In the genomic region with DNA sequence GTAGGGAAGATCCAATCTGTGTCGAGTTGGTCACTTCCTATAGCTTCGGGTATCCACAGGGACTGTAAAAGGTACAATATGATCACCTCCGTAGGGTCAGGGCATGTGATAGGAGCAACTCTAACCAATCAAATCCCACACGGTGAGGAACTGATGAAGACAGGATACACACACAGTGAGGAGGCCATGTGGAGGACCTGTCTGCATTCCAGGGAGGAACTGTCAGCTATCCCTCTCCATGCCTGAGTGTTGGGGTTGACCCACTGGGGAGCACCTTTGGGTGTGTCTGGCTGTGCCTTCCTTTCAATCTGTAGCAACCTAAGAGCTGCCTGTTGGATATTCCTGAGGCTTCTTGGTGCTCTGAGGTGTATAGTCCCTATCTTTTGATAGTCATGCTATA, we compare ENCODE assay signal across 18 mouse cellular contexts. TPM values are rescaled to one million over a fixed set of nuclear protein-coding genes. Genes with fewer than 3 reads are reported as not detected.
A peak's percentile ranks its signal among the peaks of the same experiment; 100 is the strongest.
DNase-seq lines count a peak whose midpoint lies in the region; ATAC-seq and TF ChIP-seq lines count a peak whose summit lies in the region.
"Had no signal": no experiment of that assay in that cellular context is flagged by ENCODE, and none has a peak within 500 bp of the region (broad histone marks: within the 10 kb centered on the region; RNA-seq: fewer than 3 reads in every experiment).

No protein-coding gene starts in this region.

- intact Hi-C loops in left cerebral cortex, adult 2 months (cut with DNase I): no loop called here
- intact Hi-C loops in left cerebral cortex, postnatal 4 days (cut with DNase I): no loop called here

- ATAC-seq in midbrain, embryonic 11.5 days (ENCODE audit: low FRiP score): no peak
- no peak for ATAC-seq in midbrain, embryonic 13.5 days
- 0 out of 2 replicates have a peak, but pooled peaks have one; percentile 6 for ATAC-seq in stomach, postnatal 0 days (ENCODE audit: low FRiP score, low TSS enrichment)
- ATAC-seq: forebrain, embryonic 13.5 days; forebrain, embryonic 15.5 days had no signal

- no peaks in the 10 kb centered on the region for H3K79me2 ChIP-seq in macrophage (ENCODE audit: inconsistent target)

- no peaks in the 10 kb centered on the region for H3K4me1 ChIP-seq in midbrain, embryonic 11.5 days (ENCODE audit: control insufficient read depth, insufficient read depth, low read length)
- no peaks in the 10 kb centered on the region for H3K4me1 ChIP-seq in midbrain, embryonic 13.5 days (replicated peaks)
- H3K4me1 ChIP-seq in stomach, postnatal 0 days (replicated peaks; ENCODE audit: control insufficient read depth, insufficient read depth): no peaks in the 10 kb centered on the region
- H3K4me1 ChIP-seq: embryonic facial prominence, embryonic 10.5 days; embryonic facial prominence, embryonic 12.5 days; forebrain, embryonic 13.5 days; forebrain, embryonic 15.5 days had no signal

- TF ChIP-seq EP300 in stomach, postnatal 0 days (optimal IDR thresholded peaks at IDR 0.05): no peak

- no peak overlapping the region for H3K4me3 ChIP-seq in midbrain, embryonic 11.5 days (ENCODE audit: low read depth, low read length)
- H3K4me3 ChIP-seq in midbrain, embryonic 13.5 days (replicated peaks): no peak overlapping the region
- H3K4me3 ChIP-seq in macrophage (ENCODE audit: inconsistent target): no peak overlapping the region
- no peak overlapping the region for H3K4me3 ChIP-seq in stomach, postnatal 0 days (ENCODE audit: low read depth, low read length)
- H3K4me3 ChIP-seq in left cerebral cortex, adult 2 months: no peak overlapping the region
- H3K4me3 ChIP-seq: embryonic facial prominence, embryonic 10.5 days; embryonic facial prominence, embryonic 12.5 days; forebrain, embryonic 13.5 days; forebrain, embryonic 15.5 days had no signal

- no peak overlapping the region for H3K9ac ChIP-seq in midbrain, embryonic 11.5 days (ENCODE audit: low read length)
- no peak overlapping the region for H3K9ac ChIP-seq in midbrain, embryonic 13.5 days (replicated peaks)
- H3K9ac ChIP-seq in stomach, postnatal 0 days (ENCODE audit: low read length): no peak overlapping the region
- H3K9ac ChIP-seq: embryonic facial prominence, embryonic 12.5 days; forebrain, embryonic 13.5 days; forebrain, embryonic 15.5 days had no signal

- H3K4me2 ChIP-seq in midbrain, embryonic 11.5 days: no peak overlapping the region
- no peak overlapping the region for H3K4me2 ChIP-seq in midbrain, embryonic 13.5 days (replicated peaks)
- no peak overlapping the region for H3K4me2 ChIP-seq in stomach, postnatal 0 days (replicated peaks; ENCODE audit: low read depth)
- H3K4me2 ChIP-seq: embryonic facial prominence, embryonic 12.5 days; forebrain, embryonic 13.5 days; forebrain, embryonic 15.5 days had no signal

- H3K36me3 ChIP-seq in midbrain, embryonic 11.5 days (ENCODE audit: control insufficient read depth, insufficient read depth, low read length): peaks cover 12% of the 10 kb centered on the region
- peaks cover 35% of the 10 kb centered on the region for H3K36me3 ChIP-seq in midbrain, embryonic 13.5 days
- H3K36me3 ChIP-seq in macrophage (ENCODE audit: inconsistent target): peaks cover 15% of the 10 kb centered on the region
- peaks cover 14% of the 10 kb centered on the region for H3K36me3 ChIP-seq in stomach, postnatal 0 days (ENCODE audit: control insufficient read depth, insufficient read depth, low read length)

- H3K27me3 ChIP-seq in midbrain, embryonic 11.5 days (ENCODE audit: control insufficient read depth, insufficient read depth, low read length): no peaks in the 10 kb centered on the region
- H3K27me3 ChIP-seq in midbrain, embryonic 13.5 days: no peaks in the 10 kb centered on the region
- no peaks in the 10 kb centered on the region for H3K27me3 ChIP-seq in stomach, postnatal 0 days (ENCODE audit: control insufficient read depth, insufficient read depth, low read length)
- H3K27me3 ChIP-seq: embryonic facial prominence, embryonic 12.5 days; forebrain, embryonic 13.5 days; forebrain, embryonic 15.5 days had no signal

- peak; percentile 83 for DNase-seq in midbrain, embryonic 11.5 days (ENCODE audit: low spot score, missing footprints)
- DNase-seq in stomach, postnatal 0 days (ENCODE audit: low spot score): no peak
- no peak for DNase-seq in left cerebral cortex, adult 2 months (ENCODE audit: extremely low spot score in 1 of 2, low spot score in 2 of 2)
- DNase-seq in left cerebral cortex, postnatal 4 days: no peak
- DNase-seq: adrenal gland, adult 2 months; adrenal gland, postnatal 10 days; adrenal gland, postnatal 25 days; cerebellum, adult 11-12 months; cerebellum, adult 2 months; cerebellum, adult 9-10 months; cerebellum, postnatal 10 days; cerebellum, postnatal 25 days had no signal

- no peaks in the 10 kb centered on the region for H3K9me3 ChIP-seq in midbrain, embryonic 11.5 days (ENCODE audit: control insufficient read depth, low read length)
- H3K9me3 ChIP-seq in midbrain, embryonic 13.5 days: no peaks in the 10 kb centered on the region
- H3K9me3 ChIP-seq in stomach, postnatal 0 days (ENCODE audit: control insufficient read depth, low read length): no peaks in the 10 kb centered on the region
- H3K9me3 ChIP-seq: embryonic facial prominence, embryonic 10.5 days; embryonic facial prominence, embryonic 12.5 days; forebrain, embryonic 13.5 days; forebrain, embryonic 15.5 days had no signal

- TF ChIP-seq CTCF in stomach, postnatal 0 days (IDR thresholded peaks at IDR 0.05; ENCODE audit: low read depth): no peak
- TF ChIP-seq CTCF in left cerebral cortex, adult 2 months (IDR thresholded peaks at IDR 0.05): no peak

- 94% methylated on average over 4 of the region's 4 CpGs for WGBS in midbrain, embryonic 11.5 days
- 88% methylated on average over 4 of the region's 4 CpGs for WGBS in midbrain, embryonic 13.5 days
- WGBS in macrophage (ENCODE audit: missing documents): 95% methylated on average over 4 of the region's 4 CpGs
- 94% methylated on average over 4 of the region's 4 CpGs for WGBS in stomach, postnatal 0 days

- H3K27ac ChIP-seq in midbrain, embryonic 11.5 days (ENCODE audit: low read depth, low read length): no peak overlapping the region
- no peak overlapping the region for H3K27ac ChIP-seq in midbrain, embryonic 13.5 days
- H3K27ac ChIP-seq in macrophage: peak overlapping the region; percentile 29
- no peak overlapping the region for H3K27ac ChIP-seq in stomach, postnatal 0 days (replicated peaks)
- H3K27ac ChIP-seq in left cerebral cortex, adult 2 months: no peak overlapping the region
- H3K27ac ChIP-seq: embryonic facial prominence, embryonic 10.5 days; embryonic facial prominence, embryonic 12.5 days; forebrain, embryonic 13.5 days; forebrain, embryonic 15.5 days had no signal

RNA-seq across cellular contexts. Expression of gene Nfil3, which starts 18.0 kb away (rescaled TPM):
- 18.3 and 19.3 TPM in 2 replicates for polyA plus RNA-seq in midbrain, embryonic 11.5 days (2014; fragmentation: Nextera tagmentation; extraction: Ambion mirVana)
- polyA plus RNA-seq in midbrain, embryonic 13.5 days (2015; fragmentation: Nextera tagmentation; extraction: Ambion mirVana): 40.5 and 41.3 TPM in 2 replicates
- total RNA-seq in macrophage (2018; cell fraction: chromatin; rRNA removed): 10 to 100 TPM in 18 of 26 experiments, 1 to 10 TPM in 8; 4.0 to 41.7 (median 13.7) TPM
- 10 to 100 TPM in 23 of 26 experiments, 1 to 10 TPM in 3; 9.1 to 80.8 (median 22.8) TPM for total RNA-seq in macrophage (2018; cell fraction: cytosol; rRNA removed)
- total RNA-seq in macrophage (2018; cell fraction: nucleus; rRNA removed): 10 to 100 TPM in 21 of 26 experiments, 1 to 10 TPM in 5; 3.7 to 81.9 (median 21.6) TPM
- polyA plus RNA-seq in macrophage (2018): 3.5 to 12.2 TPM (median 6.5 TPM) in 3 replicates
- 14.4 and 16.4 TPM in 2 replicates for polyA plus RNA-seq in stomach, postnatal 0 days (2015; fragmentation: Nextera tagmentation; extraction: Ambion mirVana)
- 10 to 100 TPM; 17.7 to 28.2 TPM for total RNA-seq in left cerebral cortex, adult 2 months (2021)
- 10 to 100 TPM; 33.6 to 35.5 TPM for total RNA-seq in left cerebral cortex, postnatal 4 days (2021)

RNA-seq across cellular contexts. Expression of gene Auh, which starts 33.4 kb away (rescaled TPM):
- polyA plus RNA-seq in midbrain, embryonic 11.5 days (2014; fragmentation: Nextera tagmentation; extraction: Ambion mirVana): 38.7 and 39.6 TPM in 2 replicates
- 57.1 and 58.4 TPM in 2 replicates for polyA plus RNA-seq in midbrain, embryonic 13.5 days (2015; fragmentation: Nextera tagmentation; extraction: Ambion mirVana)
- total RNA-seq in macrophage (2018; cell fraction: chromatin; rRNA removed): 100 to 1,000 TPM in 6 of 26 experiments, 10 to 100 TPM in 20; 15.9 to 115 (median 61.6) TPM
- total RNA-seq in macrophage (2018; cell fraction: cytosol; rRNA removed): 10 to 100 TPM; 16.7 to 30.1 (median 25.4) TPM
- total RNA-seq in macrophage (2018; cell fraction: nucleus; rRNA removed): 10 to 100 TPM; 14.0 to 79.9 (median 34.7) TPM
- polyA plus RNA-seq in macrophage (2018): 16.2 to 24.3 TPM (median 22.7 TPM) in 3 replicates
- polyA plus RNA-seq in stomach, postnatal 0 days (2015; fragmentation: Nextera tagmentation; extraction: Ambion mirVana): 41.4 and 47.8 TPM in 2 replicates
- total RNA-seq in left cerebral cortex, adult 2 months (2021): 10 to 100 TPM; 92.3 to 99.0 TPM
- 10 to 100 TPM; 50.7 to 53.7 TPM for total RNA-seq in left cerebral cortex, postnatal 4 days (2021)
